Comparison of ENCODE assay signal across 10 mouse cellular contexts in the genomic region with DNA sequence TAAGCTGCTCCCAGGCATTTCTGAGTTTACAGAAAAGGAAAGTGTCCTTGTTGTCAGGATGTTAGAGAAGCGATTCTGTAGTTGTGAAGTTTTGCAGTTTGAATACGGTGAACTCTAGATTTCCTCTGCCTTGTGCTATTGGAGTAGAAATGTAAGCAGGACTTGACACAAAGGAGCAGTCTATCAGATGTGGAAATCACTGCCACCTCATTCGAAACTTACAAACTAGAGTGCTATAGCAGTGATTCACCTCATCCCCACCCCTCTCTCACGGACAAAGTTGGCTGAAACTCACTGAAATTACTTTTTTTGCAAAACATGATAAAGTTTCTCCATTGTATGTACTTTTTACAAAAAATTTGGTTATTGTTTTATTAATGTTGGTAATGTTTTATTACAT. TPM values are rescaled to one million over a fixed set of nuclear protein-coding genes. Genes with fewer than 3 reads are reported as not detected.
DNase-seq lines count a peak whose midpoint lies in the region; ATAC-seq and TF ChIP-seq lines count a peak whose summit lies in the region.
"Had no signal": no experiment of that assay in that cellular context is flagged by ENCODE, and none has a peak within 500 bp of the region (broad histone marks: within the 10 kb centered on the region; RNA-seq: fewer than 3 reads in every experiment).

No protein-coding gene starts in this region.

- intact Hi-C loops in left cerebral cortex, postnatal 25 days (cut with DNase I), result no loop called here

- H3K9me3 ChIP-seq in forebrain, embryonic 10.5 days, result no peaks in the 10 kb centered on the region
- no peaks in the 10 kb centered on the region for H3K9me3 ChIP-seq in forebrain, embryonic 11.5 days (ENCODE audit: control insufficient read depth, low read length)
- no peaks in the 10 kb centered on the region for H3K9me3 ChIP-seq in forebrain, postnatal 0 days (ENCODE audit: low read length)
- H3K9me3 ChIP-seq in liver, embryonic 16.5 days (replicated peaks; ENCODE audit: control insufficient read depth, low read length), result no peaks in the 10 kb centered on the region

- TF ChIP-seq CTCF in forebrain, postnatal 0 days (IDR thresholded peaks at IDR 0.05; ENCODE audit: low read depth), result no peak
- no peak for TF ChIP-seq CTCF in thymus, adult 2 months (IDR thresholded peaks at IDR 0.05; ENCODE audit: borderline replicate concordance, control insufficient read depth, extremely low read depth, insufficient read depth, low read length, poor library complexity)

- no peak for DNase-seq in forebrain, embryonic 10.5 days (ENCODE audit: extremely low spot score, low spot score)
- no peak for DNase-seq in forebrain, embryonic 11.5 days (ENCODE audit: low spot score)
- peak; percentile 47 for DNase-seq in 3T3-L1 (ENCODE audit: low read depth, low spot score)
- no peak for DNase-seq in forebrain, postnatal 0 days
- no peak for DNase-seq in thymus, adult 2 months
- no peak for DNase-seq in left cerebral cortex, postnatal 25 days (ENCODE audit: low spot score in 2 of 2)
- no peak for DNase-seq in retina, postnatal 1 day
- DNase-seq: adrenal gland, postnatal 14 days; layer of hippocampus, adult 9-11 months had no signal

- H3K27ac ChIP-seq in forebrain, embryonic 10.5 days, result no peak overlapping the region
- H3K27ac ChIP-seq in forebrain, embryonic 11.5 days (ENCODE audit: low read depth, low read length), result no peak overlapping the region
- no peak overlapping the region for H3K27ac ChIP-seq in forebrain, postnatal 0 days (ENCODE audit: low read depth, low read length)
- H3K27ac ChIP-seq in liver, embryonic 16.5 days (ENCODE audit: low read length), result no peak overlapping the region
- H3K27ac ChIP-seq in thymus, adult 2 months (ENCODE audit: control insufficient read depth, insufficient read depth, low read length), result no peak overlapping the region

- H3K4me2 ChIP-seq in forebrain, embryonic 11.5 days (ENCODE audit: low read depth, low read length, severe bottlenecking), result no peak overlapping the region
- peak overlapping the region; percentile 89 for H3K4me2 ChIP-seq in forebrain, postnatal 0 days (ENCODE audit: low read depth)
- H3K4me2 ChIP-seq in liver, embryonic 16.5 days (ENCODE audit: low read depth, low read length), result peak overlapping the region; percentile 78

- no peak for TF ChIP-seq POLR2A in thymus, adult 2 months (IDR thresholded peaks at IDR 0.05; ENCODE audit: control insufficient read depth, extremely low read depth, insufficient read depth, low read length, poor library complexity)

- no peaks in the 10 kb centered on the region for H3K36me3 ChIP-seq in forebrain, embryonic 10.5 days (replicated peaks)
- no peaks in the 10 kb centered on the region for H3K36me3 ChIP-seq in forebrain, embryonic 11.5 days (ENCODE audit: control insufficient read depth, insufficient read depth, low read length)
- H3K36me3 ChIP-seq in forebrain, postnatal 0 days (ENCODE audit: insufficient read depth), result no peaks in the 10 kb centered on the region
- H3K36me3 ChIP-seq in liver, embryonic 16.5 days (ENCODE audit: control insufficient read depth, insufficient read depth), result no peaks in the 10 kb centered on the region
- H3K36me3 ChIP-seq in thymus, adult 2 months (ENCODE audit: control insufficient read depth, insufficient read depth, low read length), result no peaks in the 10 kb centered on the region

- no peak overlapping the region for H3K9ac ChIP-seq in forebrain, embryonic 11.5 days (ENCODE audit: low read length)
- H3K9ac ChIP-seq in forebrain, postnatal 0 days, result no peak overlapping the region
- H3K9ac ChIP-seq in liver, embryonic 16.5 days (ENCODE audit: low read depth, low read length), result no peak overlapping the region

- whole genome bisulfite sequencing in forebrain, embryonic 10.5 days, result 88% methylated on average over 4 of the region's 4 CpGs
- WGBS in forebrain, embryonic 11.5 days, result 86% methylated on average over 4 of the region's 4 CpGs
- WGBS in forebrain, postnatal 0 days, result 81% methylated on average over 4 of the region's 4 CpGs
- 63% methylated on average over 4 of the region's 4 CpGs for WGBS in liver, embryonic 16.5 days (ENCODE audit: insufficient replicate concordance)
- 92% methylated on average over 4 of the region's 4 CpGs for WGBS in thymus, adult 2 months

- no peak for ATAC-seq in forebrain, embryonic 11.5 days (replicated peaks; ENCODE audit: low FRiP score)
- no peak for ATAC-seq in forebrain, postnatal 0 days
- no peak for ATAC-seq in liver, embryonic 16.5 days (ENCODE audit: low read depth)

- peaks cover 9% of the 10 kb centered on the region; the same call in 1 of the 2 replicates for H3K27me3 ChIP-seq in forebrain, embryonic 10.5 days (ENCODE audit: poor library complexity, severe bottlenecking)
- H3K27me3 ChIP-seq in forebrain, embryonic 11.5 days (ENCODE audit: control insufficient read depth, insufficient read depth, low read length), result no peaks in the 10 kb centered on the region
- H3K27me3 ChIP-seq in forebrain, postnatal 0 days (ENCODE audit: insufficient read depth, low read length), result no peaks in the 10 kb centered on the region
- H3K27me3 ChIP-seq in liver, embryonic 16.5 days (ENCODE audit: control insufficient read depth, insufficient read depth, low read depth, low read length), result peaks cover 2% of the 10 kb centered on the region
- H3K27me3 ChIP-seq in thymus, adult 2 months (ENCODE audit: control insufficient read depth, insufficient read depth, low read length), result no peaks in the 10 kb centered on the region

- H3K4me3 ChIP-seq in forebrain, embryonic 10.5 days, result peak overlapping the region; percentile 93; the same call in 1 of the 2 replicates
- no peak overlapping the region for H3K4me3 ChIP-seq in forebrain, embryonic 11.5 days (ENCODE audit: low read depth, low read length)
- no peak overlapping the region for H3K4me3 ChIP-seq in forebrain, postnatal 0 days (ENCODE audit: low read depth, low read length)
- H3K4me3 ChIP-seq in liver, embryonic 16.5 days (ENCODE audit: low read depth, low read length), result peak overlapping the region; percentile 98
- H3K4me3 ChIP-seq in thymus, adult 2 months (ENCODE audit: control insufficient read depth, insufficient read depth, low read length), result no peak overlapping the region

- H3K4me1 ChIP-seq in forebrain, embryonic 10.5 days, result peaks cover 22% of the 10 kb centered on the region
- peaks cover 2% of the 10 kb centered on the region; the same call in 1 of the 2 replicates for H3K4me1 ChIP-seq in forebrain, embryonic 11.5 days (replicated peaks; ENCODE audit: control insufficient read depth, insufficient read depth, low read length)
- H3K4me1 ChIP-seq in forebrain, postnatal 0 days (ENCODE audit: insufficient read depth), result peaks cover 11% of the 10 kb centered on the region; the same call in 1 of the 2 replicates
- peaks cover 11% of the 10 kb centered on the region for H3K4me1 ChIP-seq in liver, embryonic 16.5 days (ENCODE audit: control insufficient read depth, low read depth, low read length)
- H3K4me1 ChIP-seq in thymus, adult 2 months (replicated peaks; ENCODE audit: control insufficient read depth, insufficient read depth, low read length), result peaks cover 8% of the 10 kb centered on the region

RNA-seq across cellular contexts. Expression of a gene that starts 1.3 kb away (rescaled TPM):
- 112 and 114 TPM in 2 replicates for polyA plus RNA-seq in forebrain, embryonic 10.5 days (2016; fragmentation: Nextera tagmentation; extraction: Ambion mirVana)
- 113 and 116 TPM in 2 replicates for polyA plus RNA-seq in forebrain, embryonic 11.5 days (2014; fragmentation: Nextera tagmentation; extraction: Ambion mirVana)
- total RNA-seq in forebrain, postnatal 0 days (2014; rRNA removed), result 114 and 147 TPM in 2 replicates
- polyA plus RNA-seq in forebrain, postnatal 0 days (2015; fragmentation: Nextera tagmentation; extraction: Ambion mirVana), result 221 and 234 TPM in 2 replicates
- 73.4 and 77.2 TPM in 2 replicates for polyA plus RNA-seq in liver, embryonic 16.5 days (2015; fragmentation: Nextera tagmentation; extraction: Ambion mirVana)
- polyA plus RNA-seq in thymus, adult 2 months (2012; rRNA removed), result 17.8 and 18.4 TPM in 2 replicates
- 10 to 100 TPM; 68.3 to 70.1 TPM for total RNA-seq in left cerebral cortex, postnatal 25 days (2021)

RNA-seq across cellular contexts. Expression of a gene that starts 1.4 kb away (rescaled TPM):
- polyA plus RNA-seq in forebrain, embryonic 10.5 days (2016; fragmentation: Nextera tagmentation; extraction: Ambion mirVana), result 12.8 and 14.0 TPM in 2 replicates
- polyA plus RNA-seq in forebrain, embryonic 11.5 days (2014; fragmentation: Nextera tagmentation; extraction: Ambion mirVana), result 15.2 and 18.5 TPM in 2 replicates
- 9.7 and 12.6 TPM in 2 replicates for total RNA-seq in forebrain, postnatal 0 days (2014; rRNA removed)
- polyA plus RNA-seq in forebrain, postnatal 0 days (2015; fragmentation: Nextera tagmentation; extraction: Ambion mirVana), result 5.2 and 9.3 TPM in 2 replicates
- polyA plus RNA-seq in liver, embryonic 16.5 days (2015; fragmentation: Nextera tagmentation; extraction: Ambion mirVana), result 7.9 and 8.8 TPM in 2 replicates
- 15.6 and 21.1 TPM in 2 replicates for polyA plus RNA-seq in thymus, adult 2 months (2012; rRNA removed)
- total RNA-seq in left cerebral cortex, postnatal 25 days (2021), result 10 to 100 TPM; 16.4 to 21.3 TPM

Comparison
In these comparisons a context has a peak if more than half of its experiments do, and no peak if none do; other contexts are left out.
1. H3K4me3 ChIP-seq: peak in forebrain, embryonic 10.5 days (single experiment) and liver, embryonic 16.5 days (single experiment); none in forebrain, embryonic 11.5 days (single experiment), forebrain, postnatal 0 days (single experiment) and thymus, adult 2 months (single experiment).